ENCODE assay signal across 24 mouse cellular contexts in the genomic region with DNA sequence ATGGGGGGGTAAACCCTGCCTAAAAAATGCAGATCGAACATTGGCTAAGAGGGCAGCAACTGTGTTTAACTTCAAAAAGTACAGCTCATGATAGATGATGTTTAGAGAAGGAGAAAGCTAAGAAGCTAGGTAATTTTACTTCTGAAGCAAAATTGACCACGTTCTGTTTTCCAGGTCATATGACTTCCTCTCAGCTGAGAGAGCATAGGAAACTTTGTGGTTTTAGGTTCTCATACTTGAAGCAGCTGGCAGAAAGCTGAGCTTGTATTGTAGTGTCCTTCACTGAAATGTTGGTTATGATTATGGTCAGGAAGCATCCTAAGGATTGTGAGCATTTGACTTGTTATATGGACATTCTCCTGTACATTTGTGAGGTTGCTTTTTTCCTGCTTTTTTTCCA.
DNase-seq lines count a peak whose midpoint lies in the region; ATAC-seq and TF ChIP-seq lines count a peak whose summit lies in the region.
"Had no signal": no experiment of that assay in that cellular context is flagged by ENCODE, and none has a peak within 500 bp of the region (broad histone marks: within the 10 kb centered on the region; RNA-seq: fewer than 3 reads in every experiment).

No protein-coding gene starts in this region.

- no peaks in the 10 kb centered on the region for H3K79me2 ChIP-seq in MEL (ENCODE audit: control insufficient read depth, insufficient read depth, low read length, poor library complexity)
- no peaks in the 10 kb centered on the region for H3K79me2 ChIP-seq in heart, adult 2 months (replicated peaks; ENCODE audit: control insufficient read depth, insufficient read depth, low read length)

- WGBS in heart, adult 2 months, result 51% methylated on average over 2 of the region's 2 CpGs
- 43% methylated on average over 2 of the region's 2 CpGs for WGBS in kidney, adult 2 months

- peak; percentile 50 for ATAC-seq in inflammation-experienced regulatory T-cells, adult 6 months
- ATAC-seq: activated CD4-positive, CD25-positive, alpha-beta regulatory T cell, adult 4 months; forebrain, embryonic 13.5 days; forebrain, embryonic 16.5 days; hindbrain, postnatal 0 days; intestine, embryonic 15.5 days had no signal

- TF ChIP-seq POLR2A in MEL (IDR thresholded peaks at IDR 0.05; ENCODE audit: control insufficient read depth in 1 of 2, insufficient read depth in 1 of 2, low read depth in 1 of 2, low read length in 2 of 2, poor library complexity in 1 of 2), result no peak
- TF ChIP-seq POLR2A in heart, adult 2 months (IDR thresholded peaks at IDR 0.05; ENCODE audit: insufficient read depth, low read depth, low read length), result no peak
- TF ChIP-seq POLR2A in kidney, adult 2 months (IDR thresholded peaks at IDR 0.05; ENCODE audit: low read depth, low read length), result no peak

- no peak overlapping the region for H3K27ac ChIP-seq in MEL (ENCODE audit: control insufficient read depth, low read depth, low read length)
- H3K27ac ChIP-seq in heart, adult 2 months, result no peak overlapping the region
- no peak overlapping the region for H3K27ac ChIP-seq in kidney, adult 2 months (ENCODE audit: insufficient read depth, low read depth, low read length)
- H3K27ac ChIP-seq: forebrain, embryonic 10.5 days; forebrain, embryonic 13.5 days; hindbrain, embryonic 14.5 days; hindbrain, postnatal 0 days; intestine, embryonic 15.5 days had no signal

- no peaks in the 10 kb centered on the region for H3K36me3 ChIP-seq in MEL (ENCODE audit: control insufficient read depth in 1 of 2, insufficient read depth in 2 of 2, low read length in 2 of 2)
- H3K36me3 ChIP-seq in heart, adult 2 months (ENCODE audit: control insufficient read depth, insufficient read depth, low read length), result no peaks in the 10 kb centered on the region
- H3K36me3 ChIP-seq in kidney, adult 2 months (ENCODE audit: control insufficient read depth, insufficient read depth, low read length), result no peaks in the 10 kb centered on the region
- H3K36me3 ChIP-seq: forebrain, embryonic 10.5 days; G1E; intestine, embryonic 15.5 days had no signal

- no peak for TF ChIP-seq CTCF in MEL (IDR thresholded peaks at IDR 0.05 in 2 of 3, conservative IDR thresholded peaks at IDR 0.05 in 1 of 3; ENCODE audit: control insufficient read depth in 1 of 3, insufficient read depth in 1 of 3, low read depth in 2 of 3, low read length in 3 of 3, poor library complexity in 1 of 3, severe bottlenecking in 1 of 3)
- TF ChIP-seq CTCF in heart, adult 2 months (IDR thresholded peaks at IDR 0.05), result no peak
- TF ChIP-seq CTCF in kidney, adult 2 months (conservative IDR thresholded peaks at IDR 0.05; ENCODE audit: insufficient read depth, insufficient read length, low read depth, low read length), result no peak

- no peak overlapping the region for H3K9ac ChIP-seq in MEL (ENCODE audit: control insufficient read depth, low read depth, low read length, poor library complexity, severe bottlenecking)
- no peak overlapping the region for H3K9ac ChIP-seq in heart, adult 2 months (ENCODE audit: low read depth, low read length)
- H3K9ac ChIP-seq: forebrain, embryonic 13.5 days; hindbrain, embryonic 14.5 days; intestine, embryonic 15.5 days had no signal

- no peak for TF ChIP-seq RAD21 in MEL (IDR thresholded peaks at IDR 0.05; ENCODE audit: low read depth, low read length)

- H3K4me3 ChIP-seq in MEL (ENCODE audit: control insufficient read depth in 1 of 2, insufficient read depth in 1 of 2, low read depth in 2 of 2, low read length in 2 of 2), result no peak overlapping the region
- no peak overlapping the region for H3K4me3 ChIP-seq in heart, adult 2 months
- no peak overlapping the region for H3K4me3 ChIP-seq in kidney, adult 2 months (ENCODE audit: insufficient read depth, low read depth, low read length)
- H3K4me3 ChIP-seq: forebrain, embryonic 10.5 days; forebrain, embryonic 13.5 days; intestine, embryonic 15.5 days had no signal

- DNase-seq in CD4-positive, CD25-positive, alpha-beta regulatory T cell, adult 2 months (ENCODE audit: low read depth, low spot score), result peak; percentile 5
- no peak for DNase-seq in MEL (ENCODE audit: low read depth, low spot score)
- DNase-seq in urinary bladder, adult 2 months (ENCODE audit: low spot score), result no peak
- DNase-seq in adrenal gland, postnatal 25 days, result no peak
- no peak for DNase-seq in heart, adult 2 months
- DNase-seq in kidney, adult 2 months, result no peak
- DNase-seq: adrenal gland, adult 8-10 months; adrenal gland, postnatal 36 days; cerebellum, adult 18-20 months; cerebellum, adult 9-10 months; cerebellum, postnatal 14 days; gastrocnemius, postnatal 10 days; gastrocnemius, postnatal 36 days; heart, postnatal 36 days; kidney, adult 11 months had no signal

- no peaks in the 10 kb centered on the region; a peak in 1 of 4 replicates for H3K4me1 ChIP-seq in MEL (ENCODE audit: control insufficient read depth in 1 of 2, insufficient read depth in 2 of 2, low read length in 2 of 2)
- H3K4me1 ChIP-seq in heart, adult 2 months (ENCODE audit: control insufficient read depth, insufficient read depth, low read length), result no peaks in the 10 kb centered on the region
- no peaks in the 10 kb centered on the region for H3K4me1 ChIP-seq in kidney, adult 2 months (ENCODE audit: control insufficient read depth, insufficient read depth, low read length)
- H3K4me1 ChIP-seq: forebrain, embryonic 10.5 days; forebrain, embryonic 13.5 days; intestine, embryonic 15.5 days had no signal

- H3K27me3 ChIP-seq in MEL (ENCODE audit: control insufficient read depth in 1 of 2, insufficient read depth in 2 of 2, low read length in 2 of 2), result no peaks in the 10 kb centered on the region
- H3K27me3 ChIP-seq in heart, adult 2 months (ENCODE audit: control insufficient read depth, insufficient read depth, low read length), result no peaks in the 10 kb centered on the region
- no peaks in the 10 kb centered on the region for H3K27me3 ChIP-seq in kidney, adult 2 months (replicated peaks; ENCODE audit: control insufficient read depth, insufficient read depth, low read length)
- H3K27me3 ChIP-seq: forebrain, embryonic 13.5 days; intestine, embryonic 15.5 days had no signal

- no peak for TF ChIP-seq EP300 in MEL (IDR thresholded peaks at IDR 0.05; ENCODE audit: low read depth in 1 of 2, low read length in 2 of 2)
- no peak for TF ChIP-seq EP300 in heart, adult 2 months (IDR thresholded peaks at IDR 0.05; ENCODE audit: insufficient read depth, low read depth, low read length)

- H3K9me3 ChIP-seq in MEL (replicated peaks; ENCODE audit: insufficient read depth, low read length), result no peaks in the 10 kb centered on the region
- H3K9me3 ChIP-seq: forebrain, embryonic 10.5 days; forebrain, embryonic 13.5 days; G1E; intestine, embryonic 15.5 days had no signal

- intact Hi-C loops in heart, adult 2 months (cut with DNase I), result no loop called here

TF ChIP-seq in MEL, 35 proteins besides CTCF, POLR2A, EP300 and RAD21:
- no peak for TF ChIP-seq MYB (IDR thresholded peaks at IDR 0.05; ENCODE audit: low read depth, low read length)
- no peak for TF ChIP-seq ZKSCAN1 (IDR thresholded peaks at IDR 0.05; ENCODE audit: low read depth, low read length)
- peak; percentile 56 for TF ChIP-seq ETS1 (IDR thresholded peaks at IDR 0.05; ENCODE audit: low read depth, low read length)
- TF ChIP-seq ZC3H11A (IDR thresholded peaks at IDR 0.05; ENCODE audit: low read depth, low read length), result no peak
- no peak for TF ChIP-seq MEF2A (IDR thresholded peaks at IDR 0.05; ENCODE audit: extremely low read depth, insufficient replicate concordance, low read depth, low read length, poor library complexity, severe bottlenecking)
- TF ChIP-seq NELFE (IDR thresholded peaks at IDR 0.05; ENCODE audit: low read depth, low read length), result no peak
- no peak for TF ChIP-seq MAX (IDR thresholded peaks at IDR 0.05; ENCODE audit: low read length)
- TF ChIP-seq NRF1 (IDR thresholded peaks at IDR 0.05; ENCODE audit: insufficient read depth, low read depth, low read length, poor library complexity, severe bottlenecking), result no peak
- TF ChIP-seq BHLHE40 (IDR thresholded peaks at IDR 0.05; ENCODE audit: borderline replicate concordance, low read depth, low read length), result no peak
- TF ChIP-seq JUND (IDR thresholded peaks at IDR 0.05; ENCODE audit: low read depth, low read length), result no peak
- no peak for TF ChIP-seq USF2 (IDR thresholded peaks at IDR 0.05; ENCODE audit: borderline replicate concordance in 1 of 2, insufficient read depth in 1 of 2, low read depth in 1 of 2, low read length in 2 of 2)
- TF ChIP-seq MAFK (IDR thresholded peaks at IDR 0.05; ENCODE audit: borderline replicate concordance, low read depth, low read length), result no peak
- peak; percentile 42; the same call in 1 of the 2 replicates for TF ChIP-seq USF1 (IDR thresholded peaks at IDR 0.05; ENCODE audit: low read depth, low read length)
- TF ChIP-seq CHD2 (IDR thresholded peaks at IDR 0.05; ENCODE audit: low read length), result no peak
- no peak for TF ChIP-seq ZNF384 (IDR thresholded peaks at IDR 0.05; ENCODE audit: low read depth, low read length)
- TF ChIP-seq ELF1 (IDR thresholded peaks at IDR 0.05; ENCODE audit: low read depth, low read length), result no peak
